Mouse (Mus musculus) testis, adult 2 months (tissue): ENCODE results near the gene C77080. TPM values are rescaled to one million over a fixed set of nuclear protein-coding genes. Genes with fewer than 3 reads are reported as not detected.

ENCODE experiments used
- H3K27ac ChIP-seq: fragments of 200-500 bp; 2 replicates; pipeline ENCODE4 v1.5.1; 2012; ENCODE audit warnings: low read depth, low read length; ENCODE audit not compliant: control insufficient read depth, insufficient read depth
- H3K27me3 ChIP-seq: fragments of 200-500 bp; 2 replicates; pipeline ENCODE4 v1.6.1; 2012; ENCODE audit warnings: mild to moderate bottlenecking, low read length, moderate library complexity; ENCODE audit not compliant: control insufficient read depth, insufficient read depth
- H3K36me3 ChIP-seq: fragments of 200-500 bp; 2 replicates; pipeline ENCODE4 v1.6.1; 2012; ENCODE audit warnings: mild to moderate bottlenecking, low read length; ENCODE audit not compliant: control insufficient read depth, insufficient read depth
- H3K4me1 ChIP-seq: fragments of 200-500 bp; 2 replicates; pipeline ENCODE4 v1.6.1; 2012; ENCODE audit warnings: low read length; ENCODE audit not compliant: control insufficient read depth, insufficient read depth
- H3K4me3 ChIP-seq: fragments of 200-500 bp; 2 replicates; pipeline ENCODE4 v1.5.1; 2012; ENCODE audit warnings: low read depth, mild to moderate bottlenecking, low read length, moderate library complexity, mixed read lengths; ENCODE audit not compliant: control insufficient read depth
- CTCF ChIP-seq: fragments of 200-500 bp; IDR thresholded peaks from 2 replicates; pipeline ENCODE4 v1.5.1; 2012; ENCODE audit warnings: low read depth, mild to moderate bottlenecking, inconsistent platforms, low read length, moderate library complexity; ENCODE audit not compliant: control insufficient read depth, insufficient read depth, insufficient replicate concordance
- POLR2A ChIP-seq: fragments of 200-500 bp; IDR thresholded peaks from 2 replicates; pipeline ENCODE4 v1.6.1; 2012; ENCODE audit warnings: low read depth, mild to moderate bottlenecking, inconsistent platforms, low read length, moderate library complexity; ENCODE audit not compliant: control insufficient read depth
- polyA plus RNA-seq: library from polyadenylated mRNA; depleted of rRNA; stranded (reverse); fragments of >200 nt; gene quantifications from 2 replicates; pipeline ENCODE4 v1.2.3, GENCODE M21; 2012; rRNA removed

C77080 gene
- polyA plus RNA-seq, 1 experiment = 1.4 TPM

GRCm38 (mm10) chr4:129189542-129190519 is 71.4 kb downstream of the C77080 start, which contains the start of the genes S100pbp and Yars:
Gene S100pbp, minus strand, starts transcription at chr4:129189727.
Gene Yars, plus strand, starts transcription at chr4:129189760.
- no peaks in the 10 kb centered on the region; the same call in 1 of the 2 replicates for H3K36me3 ChIP-seq
- H3K27ac ChIP-seq = peak within 1 kb of the TSS; percentile 98
- H3K4me1 ChIP-seq = peaks cover 8% of the 10 kb centered on the region
- no peaks in the 10 kb centered on the region for H3K27me3 ChIP-seq
- H3K4me3 ChIP-seq = peak within 1 kb of the TSS; percentile 100
- TF ChIP-seq POLR2A = peak; percentile 74
- no peak for TF ChIP-seq CTCF

GRCm38 (mm10) chr4:129188803-129189541 is 72.2 kb downstream of the C77080 start:
- Histone ChIP-seq H3K27me3 (no peaks in the 10 kb centered on the region), H3K27ac (peak overlapping the region; percentile 98), H3K4me3 (peak overlapping the region; percentile 100), H3K4me1 (peaks cover 8% of the 10 kb centered on the region), H3K36me3 (no peaks in the 10 kb centered on the region; the same call in 1 of the 2 replicates)
- TF ChIP-seq POLR2A (no peak; the same call in none of the 2 replicates), CTCF (no peak)

- Histone ChIP-seq H3K27ac (no peak overlapping the region; the same call in 1 of the 2 replicates), H3K27me3 (no peaks in the 10 kb centered on the region), H3K36me3 (no peaks in the 10 kb centered on the region), H3K4me1 (peaks cover 8% of the 10 kb centered on the region), H3K4me3 (peak overlapping the region; percentile 100; the same call in 1 of the 2 replicates)
- no peak for TF ChIP-seq CTCF
- TF ChIP-seq POLR2A = no peak
These were observed 73.1 kb downstream of the C77080 start for GRCm38 (mm10) chr4:129188041-129188659.

GRCm38 (mm10) chr4:129179560-129179959 is 81.6 kb downstream of the C77080 start:
- Histone ChIP-seq H3K27me3 (no peaks in the 10 kb centered on the region), H3K27ac (no peak overlapping the region), H3K4me1 (no peaks in the 10 kb centered on the region), H3K36me3 (peaks cover 2% of the 10 kb centered on the region; the same call in 1 of the 2 replicates), H3K4me3 (no peak overlapping the region)
- TF ChIP-seq POLR2A = no peak
- TF ChIP-seq CTCF = no peak

GRCm38 (mm10) chr4:129172529-129172928 is 88.7 kb downstream of the C77080 start:
- Histone ChIP-seq H3K4me1 (no peaks in the 10 kb centered on the region), H3K27ac (no peak overlapping the region), H3K36me3 (peaks cover 3% of the 10 kb centered on the region), H3K4me3 (no peak overlapping the region), H3K27me3 (no peaks in the 10 kb centered on the region)
- TF ChIP-seq POLR2A (no peak), CTCF (no peak)

Other genes starting within 250 kb of the C77080 start
- 515 and 590 TPM in 2 replicates for gene Rnf19b, start 203.1 kb downstream of the C77080 start, polyA plus RNA-seq
- 0.42 and 2.4 TPM in 2 replicates for gene Tmem54, start 155.9 kb downstream of the C77080 start, polyA plus RNA-seq
- 9.3 and 10.2 TPM in 2 replicates for gene Hpca, start 139.4 kb downstream of the C77080 start, polyA plus RNA-seq
- gene Fndc5, start 124.4 kb downstream of the C77080 start, polyA plus RNA-seq = 9.1 and 11.0 TPM in 2 replicates
- gene S100pbp, start 71.7 kb downstream of the C77080 start, polyA plus RNA-seq = 26.8 and 34.6 TPM in 2 replicates
- gene Yars, start 71.6 kb downstream of the C77080 start, polyA plus RNA-seq = 9.5 and 11.9 TPM in 2 replicates
- gene Sync, start 26.2 kb upstream of the C77080 start, polyA plus RNA-seq = 0.36 and 0.40 TPM in 2 replicates
- gene Rbbp4, start 74.0 kb upstream of the C77080 start, polyA plus RNA-seq = 46.1 and 51.5 TPM in 2 replicates
- gene Zbtb8os, start 74.3 kb upstream of the C77080 start, polyA plus RNA-seq = 19.1 and 20.7 TPM in 2 replicates
- gene Zbtb8a, start 116.7 kb upstream of the C77080 start, polyA plus RNA-seq = 4.6 and 5.6 TPM in 2 replicates
- 1.0 and 1.3 TPM in 2 replicates for gene Zbtb8b, start 179.4 kb upstream of the C77080 start, polyA plus RNA-seq
- 35.5 and 38.2 TPM in 2 replicates for gene Bsdc1, start 200.2 kb upstream of the C77080 start, polyA plus RNA-seq
- gene Tssk3, start 229.6 kb upstream of the C77080 start, polyA plus RNA-seq = 252 and 267 TPM in 2 replicates
- 945 and 1,232 TPM in 2 replicates for gene Fam229a, start 229.8 kb upstream of the C77080 start, polyA plus RNA-seq